Mouse (Mus musculus) regulatory T cell (primary cell): Measurements from ENCODE around the gene Tomm20l.
"Not testable (repeated sequence)": the region's sequence is repeated elsewhere in the genome, so short reads cannot be mapped to it uniquely, and the experiment has no call there.

ENCODE experiments used
- in situ Hi-C: fragments of 300-600 bp; cut with MboI, MseI; formaldehyde crosslinking; loops from one replicate; pipeline ENCODE4 v1.15.1; 2025; ENCODE audit warnings: high pct_unique_total_duplicates

Tomm20l gene

DNA sequence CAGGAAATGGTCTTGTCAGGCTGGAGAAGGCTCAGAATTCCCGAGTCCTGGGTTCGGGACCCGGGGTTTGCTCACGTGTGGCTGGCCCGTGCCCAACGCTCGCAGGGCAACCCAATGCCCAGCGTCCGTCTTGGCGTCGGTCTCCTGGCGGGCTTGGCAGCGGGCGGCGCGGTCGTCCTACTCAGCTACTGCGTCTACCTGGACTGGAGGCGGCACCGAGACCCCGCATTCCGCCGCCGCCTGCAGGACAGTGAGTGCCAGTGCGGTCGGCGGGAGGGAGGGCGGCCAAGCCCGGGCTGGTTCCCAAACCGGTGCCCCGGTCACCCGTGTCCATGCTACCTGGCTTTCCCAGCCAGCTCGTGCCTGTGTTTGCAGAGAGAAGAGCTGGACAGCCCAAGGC lies at the start of gene Tomm20l:
Tomm20l (plus strand) TSS at position 98 of the 400 bp plus-strand sequence.
- in situ Hi-C loops = no loop called here

GRCm38 (mm10) chr12:71069846-71070245 lies 41.4 kb upstream of the Tomm20l start:
- in situ Hi-C loops = loop anchor here (10.0 kb wide), 1 partner anchor 225 kb away; no protein-coding TSS in a partner anchor

GRCm38 (mm10) chr12:71072048-71072447 lies 39.2 kb upstream of the Tomm20l start:
- in situ Hi-C loops = no loop called here

- in situ Hi-C loops = no loop called here
Observed at GRCm38 (mm10) chr12:71073113-71073730, 38.0 kb upstream of the Tomm20l start.

GRCm38 (mm10) chr12:71086331-71086730 lies 24.9 kb upstream of the Tomm20l start:
- in situ Hi-C loops = no loop called here

GRCm38 (mm10) chr12:71104275-71104674 lies 7.0 kb upstream of the Tomm20l start:
- in situ Hi-C loops = not testable (repeated sequence)

GRCm38 (mm10) chr12:71107216-71107771 lies 3.9 kb upstream of the Tomm20l start:
- in situ Hi-C loops = no loop called here

DNA sequence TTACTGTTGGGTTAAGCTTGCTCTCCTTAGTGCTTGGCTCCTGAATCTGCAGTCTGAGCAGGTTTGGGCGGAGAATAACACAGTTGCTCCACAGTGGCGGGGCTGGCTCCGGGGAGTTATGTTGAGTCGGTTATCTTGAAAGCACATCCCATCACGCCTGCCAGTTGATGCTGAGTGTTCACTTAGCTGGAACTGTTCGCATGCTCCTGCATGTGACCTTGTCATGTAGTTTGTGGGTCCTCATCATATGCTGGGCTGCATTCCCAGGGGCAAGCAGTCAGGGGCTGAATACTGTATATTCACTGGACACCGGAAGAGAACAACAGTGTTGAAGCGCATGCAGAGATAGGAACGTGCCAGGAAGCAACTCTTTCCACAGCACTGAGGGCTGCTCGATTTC lies 1.8 kb downstream of the Tomm20l start:
- in situ Hi-C loops = no loop called here

DNA sequence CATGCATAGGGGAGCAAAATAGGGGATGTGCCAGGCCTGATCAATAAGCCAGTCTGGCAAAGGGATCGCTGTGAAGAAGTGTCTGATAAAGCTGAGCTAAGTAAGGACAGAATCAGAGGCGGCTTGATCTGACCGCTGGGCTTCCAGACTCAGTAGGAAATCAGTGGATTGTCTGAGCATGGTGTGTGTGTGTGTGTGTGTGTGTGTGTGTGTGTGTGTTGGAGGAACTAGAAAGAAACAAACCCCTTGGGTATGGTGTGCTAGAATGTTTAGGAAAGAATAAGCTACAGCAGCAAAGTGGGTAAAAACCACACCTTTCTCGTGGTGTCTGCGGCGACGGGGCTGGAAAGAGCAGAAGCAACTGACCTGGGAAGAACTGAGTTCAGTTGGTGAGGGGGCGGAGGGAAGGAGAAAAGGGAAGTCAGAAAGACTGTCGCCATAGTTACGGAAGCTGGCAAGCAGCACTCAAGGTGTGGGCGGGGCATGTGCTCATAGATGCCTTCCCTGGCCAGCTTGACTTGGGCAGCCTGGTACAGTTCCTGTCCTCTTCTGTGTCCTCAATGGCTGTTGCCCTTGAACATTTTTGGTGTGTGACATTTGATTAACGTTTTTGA lies 2.6 kb downstream of the Tomm20l start:
- in situ Hi-C loops = no loop called here

- in situ Hi-C loops = no loop called here
Observed at GRCm38 (mm10) chr12:71116411-71116810, 5.2 kb downstream of the Tomm20l start.

GRCm38 (mm10) chr12:71122731-71123130 lies 11.5 kb downstream of the Tomm20l start:
- in situ Hi-C loops = no loop called here

GRCm38 (mm10) chr12:71123286-71123685 lies 12.1 kb downstream of the Tomm20l start:
- in situ Hi-C loops = no loop called here

DNA sequence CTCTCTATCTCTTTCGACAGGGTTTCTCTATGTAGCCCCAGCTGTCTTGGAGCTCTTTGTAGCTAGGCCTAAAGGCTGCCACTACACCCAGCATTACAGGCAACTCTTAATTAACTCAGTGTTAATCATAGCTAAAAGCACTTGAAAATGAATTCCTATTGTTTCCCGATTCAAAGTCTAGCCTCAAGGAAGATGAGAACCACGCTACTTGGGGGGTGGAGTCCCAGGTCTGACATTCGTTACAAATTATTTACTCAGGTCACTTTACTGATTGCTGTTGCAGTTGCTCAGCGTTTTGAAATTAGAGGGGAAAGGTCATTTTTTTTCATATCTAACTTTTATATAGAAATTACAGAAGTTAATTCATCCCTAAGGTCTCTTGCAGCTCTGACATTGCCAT lies 24.4 kb downstream of the Tomm20l start:
- in situ Hi-C loops = loop anchor here (10.0 to 25.0 kb wide), 2 partner anchors 661 to 1948 kb away; partner anchors contain the start of genes Dnaaf2, Gm49383, Mgat2 and Rpl36al

DNA sequence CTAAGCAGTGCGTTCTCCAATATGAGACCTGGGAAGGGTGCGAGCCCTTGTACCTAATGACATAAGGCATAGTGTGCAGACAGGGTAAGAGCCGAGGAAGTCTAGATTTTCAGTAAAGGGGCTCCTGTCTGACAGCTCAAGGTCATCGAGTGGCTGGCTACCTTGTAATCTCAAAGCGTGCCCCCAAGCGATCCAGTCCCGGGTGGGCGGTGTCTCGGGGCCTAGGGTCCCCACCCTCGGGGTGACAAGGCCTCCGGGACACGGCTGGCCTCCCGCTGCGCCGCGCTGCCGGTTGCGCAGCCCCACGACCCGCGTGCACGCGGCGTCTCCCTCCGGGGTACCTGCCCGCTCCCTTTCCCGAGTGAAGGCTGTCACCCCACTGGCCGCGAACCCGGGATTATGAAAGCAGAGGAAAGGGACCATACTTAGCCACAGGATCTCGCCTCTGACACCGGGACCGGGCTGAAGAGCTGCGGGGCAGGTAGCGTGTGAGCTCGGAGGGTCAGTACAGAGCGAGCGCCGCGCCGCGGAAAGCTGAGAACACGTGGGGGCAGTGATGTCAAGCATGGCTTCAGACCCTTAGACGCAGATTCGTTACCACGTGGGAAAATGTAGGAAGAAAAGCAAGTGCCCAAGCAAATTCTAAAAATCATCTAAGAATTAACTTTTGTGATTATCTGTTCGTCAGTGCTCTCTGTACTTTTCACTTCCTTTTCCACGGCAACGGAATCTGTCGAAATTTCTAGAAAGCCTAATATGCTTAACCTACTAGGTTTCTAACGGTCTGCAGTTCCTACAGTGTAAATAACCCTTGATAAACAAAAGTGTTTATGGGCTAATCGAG lies 25.1 kb downstream of the Tomm20l start, which contains the start of the genes Timm9 and 2700049A03Rik:
Timm9 (minus strand) TSS at position 555 of the 844 bp plus-strand sequence.
2700049A03Rik (plus strand) TSS at position 719 of the 844 bp plus-strand sequence.
- in situ Hi-C loops = loop anchor here (10.0 to 25.0 kb wide), 2 partner anchors 662 to 1949 kb away; partner anchors contain the start of genes Dnaaf2, Gm49383, Mgat2 and Rpl36al

DNA sequence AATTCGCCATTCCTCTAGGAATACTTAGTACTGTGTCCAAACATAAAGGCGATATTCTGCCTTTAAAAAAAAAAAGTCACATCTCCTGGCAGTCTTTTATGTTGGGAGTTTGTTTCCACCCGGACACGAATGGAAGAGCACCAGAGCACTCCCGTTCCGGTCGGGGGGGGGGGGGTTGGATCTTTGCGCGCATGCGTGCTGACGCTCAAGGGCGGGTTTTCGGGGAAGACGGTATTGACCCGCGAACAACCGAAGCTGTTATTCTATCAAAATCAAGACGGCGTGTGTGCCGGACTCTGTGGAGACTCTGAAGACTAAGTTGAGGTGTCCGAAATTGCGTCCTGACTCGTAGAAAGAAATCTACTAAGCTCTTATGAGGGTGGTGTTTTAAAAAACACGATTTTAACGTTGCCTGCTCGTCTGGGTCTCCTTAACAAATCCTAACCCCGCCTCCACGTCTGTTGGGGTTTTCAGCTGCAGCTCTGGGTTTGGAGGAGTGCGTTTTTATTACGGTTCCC lies 25.8 kb downstream of the Tomm20l start:
- in situ Hi-C loops = loop anchor here (10.0 to 25.0 kb wide), 2 partner anchors 662 to 1950 kb away; partner anchors contain the start of genes Dnaaf2, Gm49383, Mgat2 and Rpl36al

GRCm38 (mm10) chr12:71137686-71138085 lies 26.5 kb downstream of the Tomm20l start:
- in situ Hi-C loops = loop anchor here (10.0 to 25.0 kb wide), 2 partner anchors 663 to 1950 kb away; partner anchors contain the start of genes Dnaaf2, Gm49383, Mgat2 and Rpl36al

DNA sequence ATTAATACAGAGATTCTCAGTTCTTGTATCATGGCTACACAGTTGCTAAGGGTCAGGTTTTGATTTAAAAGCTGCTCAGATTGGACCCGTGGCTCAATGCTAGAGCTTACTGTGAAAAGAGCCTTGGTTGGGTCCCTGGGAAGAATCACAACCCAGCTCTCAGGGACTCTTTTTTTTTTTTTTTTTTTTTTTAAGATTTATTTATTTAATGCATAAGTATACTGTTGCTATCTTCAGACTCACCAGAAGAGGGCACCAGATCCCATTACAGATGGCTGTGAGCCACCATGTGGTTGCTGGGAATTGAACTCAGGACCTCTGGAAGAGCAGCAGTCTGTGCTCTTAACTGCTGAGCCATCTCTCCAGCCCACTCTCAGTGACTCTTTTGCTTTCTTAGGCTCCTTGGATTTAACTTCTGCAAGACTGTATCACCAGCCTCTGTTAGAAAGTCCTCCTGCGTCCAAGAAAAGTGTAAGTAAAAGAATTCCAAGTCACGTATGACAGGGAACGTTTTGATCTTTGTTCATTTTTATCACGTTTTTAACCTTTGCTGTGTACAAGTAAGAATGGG lies 28.1 kb downstream of the Tomm20l start:
- in situ Hi-C loops = loop anchor here (10.0 to 25.0 kb wide), 2 partner anchors 665 to 1952 kb away; partner anchors contain the start of genes Dnaaf2, Gm49383, Mgat2 and Rpl36al

DNA sequence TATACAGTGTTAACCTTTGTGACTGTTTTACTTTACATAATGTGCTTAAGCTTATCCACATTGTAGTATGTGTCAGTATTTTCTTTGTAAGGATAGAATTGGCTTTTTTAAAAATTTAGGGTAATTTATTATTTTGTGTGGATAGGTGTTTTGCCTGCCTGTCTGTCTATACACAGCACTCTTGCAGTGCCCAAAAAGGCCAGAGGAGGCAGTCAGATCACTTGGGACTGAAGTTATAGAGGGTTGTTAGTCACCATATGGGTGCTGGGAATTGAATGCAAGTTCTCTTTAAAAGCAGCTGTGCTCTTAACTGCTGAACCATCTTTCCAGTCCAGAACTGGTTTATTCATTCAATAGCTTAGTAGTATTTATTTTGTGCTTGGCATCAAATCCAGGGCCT lies 30.0 kb downstream of the Tomm20l start:
- in situ Hi-C loops = loop anchor here (25.0 kb wide), 1 partner anchor 1954 kb away; the partner anchor contains the start of genes Dnaaf2, Gm49383, Mgat2 and Rpl36al

- in situ Hi-C loops = loop anchor here (25.0 kb wide), 1 partner anchor 1960 kb away; the partner anchor contains the start of genes Dnaaf2, Gm49383, Mgat2 and Rpl36al
Observed at GRCm38 (mm10) chr12:71147641-71148040, 36.4 kb downstream of the Tomm20l start.

DNA sequence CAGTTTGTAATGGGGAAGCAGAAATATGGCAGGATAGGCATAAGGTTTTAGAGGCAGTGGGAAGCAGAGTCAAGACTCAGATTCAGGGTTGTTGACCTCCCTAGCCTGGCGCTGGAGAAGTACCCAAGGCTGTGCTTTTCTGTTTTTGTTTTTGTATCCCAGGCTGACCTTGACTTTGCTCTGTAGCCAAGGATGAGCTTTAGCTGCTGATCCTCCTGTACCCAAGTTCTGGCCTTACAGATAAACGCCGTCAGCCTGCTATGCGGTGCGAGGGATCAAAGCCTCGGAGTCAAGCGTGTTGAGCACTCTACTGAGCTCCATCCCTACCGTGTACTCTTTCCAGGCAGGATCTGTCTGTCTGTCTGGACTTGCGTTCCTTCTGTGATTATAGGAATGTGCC lies 37.6 kb downstream of the Tomm20l start:
- in situ Hi-C loops = loop anchor here (25.0 kb wide), 1 partner anchor 1962 kb away; the partner anchor contains the start of genes Dnaaf2, Gm49383, Mgat2 and Rpl36al
